Mouse (Mus musculus) limb, embryonic 12.5 days (tissue): ENCODE data around the gene Olfr907. TPM values are rescaled to one million over a fixed set of nuclear protein-coding genes. Genes with fewer than 3 reads are reported as not detected.

ENCODE experiments used
- ATAC-seq: fragments of 200-750 bp; cut with Nextera tagmentation; 2 replicates; pipeline ENCODE4 v1.8.0; 2017; ENCODE audit warnings: low read depth, moderate TSS enrichment; ENCODE audit not compliant: insufficient number of reproducible peaks, insufficient read depth, low FRiP score, low TSS enrichment
- H3K27ac ChIP-seq: fragments of 300-500 bp; sonication (generic); 2 replicates; pipeline ENCODE4 v1.5.1; 2016; ENCODE audit warnings: mild to moderate bottlenecking, moderate library complexity
- H3K27me3 ChIP-seq: fragments of 300-500 bp; sonication (generic); 2 replicates; pipeline ENCODE4 v1.6.1; 2016; ENCODE audit warnings: mild to moderate bottlenecking, moderate library complexity
- H3K36me3 ChIP-seq: fragments of 300-500 bp; sonication (generic); 2 replicates; pipeline ENCODE4 v1.6.1; 2016; ENCODE audit warnings: mild to moderate bottlenecking, moderate library complexity
- H3K4me1 ChIP-seq: fragments of 300-500 bp; sonication (generic); replicated peaks from 2 replicates; pipeline ENCODE4 v1.6.1; 2016
- H3K4me2 ChIP-seq: fragments of 300-500 bp; sonication (generic); 2 replicates; pipeline ENCODE4 v1.6.1; 2016; ENCODE audit warnings: mild to moderate bottlenecking, moderate library complexity
- H3K4me3 ChIP-seq: fragments of 300-500 bp; sonication (generic); replicated peaks from 2 replicates; pipeline ENCODE4 v1.5.1; 2016; ENCODE audit warnings: mild to moderate bottlenecking
- H3K9ac ChIP-seq: fragments of 300-500 bp; sonication (generic); replicated peaks from 2 replicates; pipeline ENCODE4 v1.6.1; 2016; ENCODE audit warnings: mild to moderate bottlenecking, moderate library complexity
- H3K9me3 ChIP-seq: fragments of 300-500 bp; sonication (generic); 2 replicates; pipeline ENCODE4 v1.6.1; 2016; ENCODE audit warnings: mild to moderate bottlenecking, moderate library complexity
- WGBS: fragments of 180-500 bp; shearing (Covaris S2); methylation state at CpG from one replicate; pipeline ENCODE4 v1.1.7; 2016; 5-methylcytosine and 5-hydroxymethylcytosine counted together
- polyA plus RNA-seq: library from polyadenylated mRNA; unstranded; fragments of >200 nt; fragmentation: Nextera tagmentation; extraction: Ambion mirVana; gene quantifications from 2 replicates; pipeline ENCODE4 v1.2.1, GENCODE M21; 2016

Gene Olfr907
- polyA plus RNA-seq: not detected in 2 replicates

- Histone ChIP-seq H3K4me2 (no peak within 1 kb of the TSS), H3K4me1 (no peaks in the 10 kb centered on the region), H3K9ac (no peak within 1 kb of the TSS), H3K4me3 (no peak within 1 kb of the TSS), H3K36me3 (no peaks in the 10 kb centered on the region), H3K9me3 (no peaks in the 10 kb centered on the region), H3K27ac (no peak within 1 kb of the TSS), H3K27me3 (no peaks in the 10 kb centered on the region)
- ATAC-seq: no peak
- WGBS: 88% methylated on average over 2 of the region's 2 CpGs
These were observed at the start of gene Olfr907 for GRCm38 (mm10) chr9:38495501-38495900. Gene Olfr907 (plus strand): TSS chr9:38495801.

GRCm38 (mm10) chr9:38447352-38447751, 48.2 kb upstream of the Olfr907 start, which contains the start of gene Olfr902:
Gene Olfr902 (plus strand): TSS chr9:38447652.
- ATAC-seq: no peak
- no peak within 1 kb of the TSS for H3K9ac ChIP-seq
- H3K4me1 ChIP-seq: no peaks in the 10 kb centered on the region
- WGBS: 84% methylated on average over 5 of the region's 5 CpGs
- no peak within 1 kb of the TSS for H3K4me2 ChIP-seq
- no peaks in the 10 kb centered on the region for H3K9me3 ChIP-seq
- no peak within 1 kb of the TSS for H3K27ac ChIP-seq
- H3K36me3 ChIP-seq: no peaks in the 10 kb centered on the region
- H3K4me3 ChIP-seq: no peak within 1 kb of the TSS
- no peaks in the 10 kb centered on the region for H3K27me3 ChIP-seq

GRCm38 (mm10) chr9:38462844-38463243, 32.8 kb upstream of the Olfr907 start, which contains the start of gene Olfr904:
Gene Olfr904 (plus strand): TSS chr9:38463144.
- Histone ChIP-seq H3K27ac (no peak within 1 kb of the TSS), H3K4me1 (no peaks in the 10 kb centered on the region), H3K9ac (no peak within 1 kb of the TSS), H3K27me3 (no peaks in the 10 kb centered on the region), H3K4me2 (no peak within 1 kb of the TSS), H3K4me3 (no peak within 1 kb of the TSS), H3K36me3 (no peaks in the 10 kb centered on the region), H3K9me3 (no peaks in the 10 kb centered on the region)
- ATAC-seq: no peak

GRCm38 (mm10) chr9:38470807-38471206, 24.8 kb upstream of the Olfr907 start, which contains the start of gene Olfr905:
Gene Olfr905 (plus strand): TSS chr9:38471107.
- no peaks in the 10 kb centered on the region for H3K27me3 ChIP-seq
- ATAC-seq: no peak
- no peak within 1 kb of the TSS for H3K4me3 ChIP-seq
- no peak within 1 kb of the TSS for H3K4me2 ChIP-seq
- H3K36me3 ChIP-seq: no peaks in the 10 kb centered on the region
- no peak within 1 kb of the TSS for H3K27ac ChIP-seq
- no peaks in the 10 kb centered on the region for H3K4me1 ChIP-seq
- no peak within 1 kb of the TSS for H3K9ac ChIP-seq
- no peaks in the 10 kb centered on the region for H3K9me3 ChIP-seq

- Histone ChIP-seq H3K36me3 (no peaks in the 10 kb centered on the region), H3K27ac (no peak within 1 kb of the TSS)
- WGBS: 88% methylated on average over 3 of the region's 3 CpGs
These were observed 8.8 kb upstream of the Olfr907 start, which contains the start of gene Olfr906 for GRCm38 (mm10) chr9:38486785-38487184. Gene Olfr906 (plus strand): TSS chr9:38487085.

GRCm38 (mm10) chr9:38512353-38512752, 16.8 kb downstream of the Olfr907 start:
- H3K4me1 ChIP-seq: no peaks in the 10 kb centered on the region
- 80% methylated on average over 2 of the region's 2 CpGs for WGBS

More at GRCm38 (mm10) chr9:38486785-38487184, 8.8 kb upstream of the Olfr907 start, which contains the start of gene Olfr906:
- ATAC-seq: no peak
- Histone ChIP-seq H3K4me1 (no peaks in the 10 kb centered on the region), H3K27me3 (no peaks in the 10 kb centered on the region), H3K4me3 (no peak within 1 kb of the TSS), H3K9me3 (no peaks in the 10 kb centered on the region), H3K4me2 (no peak within 1 kb of the TSS), H3K9ac (no peak within 1 kb of the TSS)

GRCm38 (mm10) chr9:38521280-38521679, 25.7 kb downstream of the Olfr907 start, which contains the start of gene Olfr911-ps1:
Gene Olfr911-ps1 (plus strand): TSS chr9:38521580.
- Histone ChIP-seq H3K9ac (no peak within 1 kb of the TSS), H3K4me2 (no peak within 1 kb of the TSS), H3K27ac (no peak within 1 kb of the TSS), H3K4me3 (no peak within 1 kb of the TSS), H3K27me3 (no peaks in the 10 kb centered on the region), H3K9me3 (no peaks in the 10 kb centered on the region), H3K36me3 (no peaks in the 10 kb centered on the region), H3K4me1 (no peaks in the 10 kb centered on the region)
- WGBS: 71% methylated on average over 1 of the region's 1 CpGs
- ATAC-seq: no peak

More at GRCm38 (mm10) chr9:38512353-38512752, 16.8 kb downstream of the Olfr907 start:
- H3K27ac ChIP-seq: no peak overlapping the region
- no peak overlapping the region for H3K4me2 ChIP-seq
- H3K9me3 ChIP-seq: no peaks in the 10 kb centered on the region
- H3K9ac ChIP-seq: no peak overlapping the region
- H3K4me3 ChIP-seq: no peak overlapping the region
- ATAC-seq: no peak
- H3K27me3 ChIP-seq: no peaks in the 10 kb centered on the region
- H3K36me3 ChIP-seq: no peaks in the 10 kb centered on the region

- H3K36me3 ChIP-seq: no peaks in the 10 kb centered on the region
- no peak within 1 kb of the TSS for H3K9ac ChIP-seq
- WGBS: 83% methylated on average over 2 of the region's 2 CpGs
- H3K27ac ChIP-seq: no peak within 1 kb of the TSS
- 0 out of 2 replicates have a peak, but pooled peaks cover 1% of the 10 kb centered on the region for H3K9me3 ChIP-seq
- H3K4me2 ChIP-seq: no peak within 1 kb of the TSS
- H3K27me3 ChIP-seq: no peaks in the 10 kb centered on the region
- ATAC-seq: no peak
- no peak within 1 kb of the TSS for H3K4me3 ChIP-seq
- H3K4me1 ChIP-seq: no peaks in the 10 kb centered on the region
These were observed 41.9 kb downstream of the Olfr907 start, which contains the start of gene Olfr910 for GRCm38 (mm10) chr9:38537549-38537948. Gene Olfr910 (plus strand): TSS chr9:38537849.

Other genes starting within 250 kb of the Olfr907 start
- not detected in 2 replicates for gene Olfr143, start 243.0 kb upstream of the Olfr907 start, polyA plus RNA-seq
- not detected in 2 replicates for gene Olfr895, start 227.9 kb upstream of the Olfr907 start, polyA plus RNA-seq
- not detected in 2 replicates for gene Olfr896-ps1, start 204.7 kb upstream of the Olfr907 start, polyA plus RNA-seq
- not detected in 2 replicates for gene Olfr25, start 166.7 kb upstream of the Olfr907 start, polyA plus RNA-seq
- not detected in 2 replicates for gene Olfr898, start 147.4 kb upstream of the Olfr907 start, polyA plus RNA-seq
- not detected in 2 replicates for gene Olfr250, start 128.9 kb upstream of the Olfr907 start, polyA plus RNA-seq
- not detected in 2 replicates for gene Olfr251, start 118.7 kb upstream of the Olfr907 start, polyA plus RNA-seq
- gene Olfr147, start 94.1 kb upstream of the Olfr907 start, polyA plus RNA-seq: not detected in 2 replicates
- gene Olfr901, start 66.3 kb upstream of the Olfr907 start, polyA plus RNA-seq: not detected in 2 replicates
- gene Olfr902, start 48.1 kb upstream of the Olfr907 start, polyA plus RNA-seq: not detected in 2 replicates
- gene Olfr904, start 32.7 kb upstream of the Olfr907 start, polyA plus RNA-seq: not detected in 2 replicates
- not detected in 2 replicates for gene Olfr905, start 24.7 kb upstream of the Olfr907 start, polyA plus RNA-seq
- not detected in 2 replicates for gene Olfr906, start 8.7 kb upstream of the Olfr907 start, polyA plus RNA-seq
- gene Olfr911-ps1, start 25.8 kb downstream of the Olfr907 start, polyA plus RNA-seq: not detected in 2 replicates
- not detected in 2 replicates for gene Olfr910, start 42.0 kb downstream of the Olfr907 start, polyA plus RNA-seq
- gene Olfr912, start 84.4 kb downstream of the Olfr907 start, polyA plus RNA-seq: not detected in 2 replicates
- not detected in 2 replicates for gene Olfr913, start 97.0 kb downstream of the Olfr907 start, polyA plus RNA-seq
- not detected in 2 replicates for gene Olfr914, start 109.3 kb downstream of the Olfr907 start, polyA plus RNA-seq
- gene Olfr916, start 164.1 kb downstream of the Olfr907 start, polyA plus RNA-seq: not detected in 2 replicates
- gene Olfr917, start 170.0 kb downstream of the Olfr907 start, polyA plus RNA-seq: not detected in 2 replicates
- not detected in 2 replicates for gene Olfr918, start 178.8 kb downstream of the Olfr907 start, polyA plus RNA-seq
- not detected in 2 replicates for gene Olfr919, start 207.9 kb downstream of the Olfr907 start, polyA plus RNA-seq
- 14.2 and 15.9 TPM in 2 replicates for gene Vwa5a, start 222.5 kb downstream of the Olfr907 start, polyA plus RNA-seq